Mouse (Mus musculus) liver, embryonic 15.5 days (tissue): Measurements from ENCODE around the gene S100a2. TPM values are rescaled to one million over a fixed set of nuclear protein-coding genes. Genes with fewer than 3 reads are reported as not detected.

ENCODE experiments used
- ATAC-seq: fragments of 200-750 bp; cut with Nextera tagmentation; 2 replicates; pipeline ENCODE4 v1.8.0; 2017; ENCODE audit warnings: moderate number of reproducible peaks, mild to moderate bottlenecking, moderate library complexity; ENCODE audit not compliant: insufficient read depth
- H3K27ac ChIP-seq: fragments of 300-500 bp; sonication (generic); replicated peaks from 2 replicates; pipeline ENCODE4 v1.5.1; 2015; ENCODE audit warnings: mild to moderate bottlenecking, inconsistent platforms
- H3K27me3 ChIP-seq: fragments of 300-500 bp; sonication (generic); 2 replicates; pipeline ENCODE4 v1.6.1; 2015; ENCODE audit warnings: mild to moderate bottlenecking, inconsistent platforms
- H3K36me3 ChIP-seq: fragments of 300-500 bp; sonication (generic); replicated peaks from 2 replicates; pipeline ENCODE4 v1.6.1; 2015; ENCODE audit warnings: moderate library complexity, mild to moderate bottlenecking, inconsistent platforms
- H3K4me1 ChIP-seq: fragments of 300-500 bp; sonication (generic); replicated peaks from 2 replicates; pipeline ENCODE4 v1.6.1; 2015; ENCODE audit warnings: inconsistent platforms
- H3K4me2 ChIP-seq: fragments of 300-500 bp; sonication (generic); 2 replicates; pipeline ENCODE4 v1.6.1; 2015; ENCODE audit warnings: moderate library complexity, mild to moderate bottlenecking, inconsistent platforms
- H3K4me3 ChIP-seq: fragments of 300-500 bp; sonication (generic); replicated peaks from 2 replicates; pipeline ENCODE4 v1.5.1; 2015; ENCODE audit warnings: mild to moderate bottlenecking, inconsistent platforms
- H3K9ac ChIP-seq: fragments of 300-500 bp; sonication (generic); 2 replicates; pipeline ENCODE4 v1.6.1; 2015; ENCODE audit warnings: moderate library complexity, mild to moderate bottlenecking, inconsistent platforms
- H3K9me3 ChIP-seq: fragments of 300-500 bp; sonication (generic); replicated peaks from 2 replicates; pipeline ENCODE4 v1.6.1; 2016; ENCODE audit warnings: inconsistent platforms
- WGBS: fragments of 180-500 bp; shearing (Covaris S2); methylation state at CpG from one replicate; pipeline ENCODE4 v1.1.7; 2015; ENCODE audit warnings: mixed read lengths; ENCODE audit not compliant: insufficient replicate concordance; 5-methylcytosine and 5-hydroxymethylcytosine counted together
- polyA plus RNA-seq: library from polyadenylated mRNA; unstranded; fragments of >200 nt; fragmentation: Nextera tagmentation; extraction: Ambion mirVana; gene quantifications from 2 replicates; pipeline ENCODE4 v1.2.1, GENCODE M21; 2015

S100a2 gene
- polyA plus RNA-seq, 1 experiment from 2014 or later, result not detected

- Histone ChIP-seq H3K4me2 (no peak overlapping the region), H3K9me3 (no peaks in the 10 kb centered on the region), H3K4me3 (no peak overlapping the region), H3K36me3 (no peaks in the 10 kb centered on the region), H3K9ac (no peak overlapping the region), H3K27ac (no peak overlapping the region), H3K27me3 (peaks cover 3% of the 10 kb centered on the region; the same call in 1 of the 2 replicates), H3K4me1 (peaks cover 5% of the 10 kb centered on the region; the same call in 1 of the 2 replicates)
- no peak for ATAC-seq
- WGBS, result 4% methylated on average over 7 of the region's 7 CpGs
Observed at GRCm38 (mm10) chr3:90615415-90615814, 25.4 kb downstream of the S100a2 start.

- no peak for ATAC-seq
Observed at GRCm38 (mm10) chr3:90615911-90616310, 25.9 kb downstream of the S100a2 start.

GRCm38 (mm10) chr3:90617586-90617985 is 27.5 kb downstream of the S100a2 start:
- no peaks in the 10 kb centered on the region for H3K36me3 ChIP-seq
- H3K4me2 ChIP-seq, result no peak overlapping the region
- no peaks in the 10 kb centered on the region for H3K9me3 ChIP-seq
- no peak overlapping the region for H3K9ac ChIP-seq
- peaks cover 3% of the 10 kb centered on the region; the same call in 1 of the 2 replicates for H3K27me3 ChIP-seq
- H3K4me1 ChIP-seq, result peaks cover 5% of the 10 kb centered on the region; the same call in 1 of the 2 replicates
- WGBS, result 6% methylated on average over 1 of the region's 1 CpGs
- no peak overlapping the region for H3K27ac ChIP-seq
- no peak for ATAC-seq
- H3K4me3 ChIP-seq, result no peak overlapping the region

More at GRCm38 (mm10) chr3:90615911-90616310, 25.9 kb downstream of the S100a2 start:
- Histone ChIP-seq H3K4me3 (no peak overlapping the region), H3K9ac (no peak overlapping the region), H3K4me2 (no peak overlapping the region), H3K27ac (no peak overlapping the region), H3K4me1 (peaks cover 5% of the 10 kb centered on the region; the same call in 1 of the 2 replicates), H3K36me3 (no peaks in the 10 kb centered on the region), H3K27me3 (peaks cover 3% of the 10 kb centered on the region; the same call in 1 of the 2 replicates), H3K9me3 (no peaks in the 10 kb centered on the region)
- WGBS, result 58% methylated on average over 1 of the region's 1 CpGs

- H3K27ac ChIP-seq, result no peak overlapping the region
- WGBS, result 35% methylated on average over 7 of the region's 7 CpGs
- no peaks in the 10 kb centered on the region for H3K4me1 ChIP-seq
- no peaks in the 10 kb centered on the region for H3K27me3 ChIP-seq
- H3K4me3 ChIP-seq, result no peak overlapping the region
- no peak overlapping the region for H3K4me2 ChIP-seq
- H3K9ac ChIP-seq, result no peak overlapping the region
- no peak for ATAC-seq
- no peaks in the 10 kb centered on the region for H3K9me3 ChIP-seq
- H3K36me3 ChIP-seq, result no peaks in the 10 kb centered on the region
Observed at GRCm38 (mm10) chr3:90621552-90621951, 31.5 kb downstream of the S100a2 start.

- no peak for ATAC-seq
- 47% methylated on average over 2 of the region's 2 CpGs for WGBS
- Histone ChIP-seq H3K36me3 (no peaks in the 10 kb centered on the region), H3K9me3 (no peaks in the 10 kb centered on the region), H3K9ac (no peak overlapping the region), H3K4me2 (no peak overlapping the region), H3K4me3 (no peak overlapping the region), H3K27ac (no peak overlapping the region), H3K4me1 (peaks cover 3% of the 10 kb centered on the region; the same call in 1 of the 2 replicates), H3K27me3 (no peaks in the 10 kb centered on the region)
Observed at GRCm38 (mm10) chr3:90623435-90624071, 33.5 kb downstream of the S100a2 start.

- H3K27me3 ChIP-seq, result no peaks in the 10 kb centered on the region
Observed at GRCm38 (mm10) chr3:90625496-90625895, 35.4 kb downstream of the S100a2 start.

GRCm38 (mm10) chr3:90626266-90627021 is 36.4 kb downstream of the S100a2 start:
- 50% methylated on average over 9 of the region's 9 CpGs for WGBS
- Histone ChIP-seq H3K9me3 (no peaks in the 10 kb centered on the region), H3K27me3 (no peaks in the 10 kb centered on the region), H3K36me3 (no peaks in the 10 kb centered on the region), H3K4me2 (no peak overlapping the region), H3K4me3 (no peak overlapping the region), H3K4me1 (peaks cover 3% of the 10 kb centered on the region; the same call in 1 of the 2 replicates), H3K27ac (no peak overlapping the region), H3K9ac (no peak overlapping the region)
- ATAC-seq, result no peak

More at GRCm38 (mm10) chr3:90625496-90625895, 35.4 kb downstream of the S100a2 start:
- no peaks in the 10 kb centered on the region for H3K36me3 ChIP-seq
- H3K4me3 ChIP-seq, result no peak overlapping the region
- H3K4me2 ChIP-seq, result no peak overlapping the region
- no peak overlapping the region for H3K27ac ChIP-seq
- WGBS, result 63% methylated on average over 5 of the region's 5 CpGs
- no peaks in the 10 kb centered on the region for H3K9me3 ChIP-seq
- peaks cover 3% of the 10 kb centered on the region; the same call in 1 of the 2 replicates for H3K4me1 ChIP-seq
- ATAC-seq, result no peak
- no peak overlapping the region for H3K9ac ChIP-seq

- H3K4me3 ChIP-seq, result no peak overlapping the region
- no peaks in the 10 kb centered on the region for H3K36me3 ChIP-seq
- ATAC-seq, result no peak
- WGBS, result 61% methylated on average over 5 of the region's 5 CpGs
- H3K27ac ChIP-seq, result no peak overlapping the region
- H3K27me3 ChIP-seq, result no peaks in the 10 kb centered on the region
- no peak overlapping the region for H3K4me2 ChIP-seq
- H3K4me1 ChIP-seq, result peaks cover 3% of the 10 kb centered on the region; the same call in 1 of the 2 replicates
- H3K9ac ChIP-seq, result no peak overlapping the region
- no peaks in the 10 kb centered on the region for H3K9me3 ChIP-seq
Observed at GRCm38 (mm10) chr3:90627366-90627765, 37.3 kb downstream of the S100a2 start.

- Histone ChIP-seq H3K4me2 (no peak overlapping the region), H3K4me1 (peaks cover 3% of the 10 kb centered on the region; the same call in 1 of the 2 replicates), H3K27ac (no peak overlapping the region), H3K9ac (no peak overlapping the region), H3K4me3 (no peak overlapping the region), H3K27me3 (no peaks in the 10 kb centered on the region), H3K9me3 (no peaks in the 10 kb centered on the region), H3K36me3 (no peaks in the 10 kb centered on the region)
- no peak for ATAC-seq
- WGBS, result 45% methylated on average over 4 of the region's 4 CpGs
Observed at GRCm38 (mm10) chr3:90627807-90628206, 37.8 kb downstream of the S100a2 start.

- Histone ChIP-seq H3K4me2 (no peak overlapping the region), H3K4me1 (peaks cover 3% of the 10 kb centered on the region; the same call in 1 of the 2 replicates), H3K9ac (no peak overlapping the region), H3K4me3 (no peak overlapping the region), H3K9me3 (no peaks in the 10 kb centered on the region), H3K27ac (no peak overlapping the region), H3K27me3 (no peaks in the 10 kb centered on the region), H3K36me3 (no peaks in the 10 kb centered on the region)
- 56% methylated on average over 2 of the region's 2 CpGs for WGBS
- no peak for ATAC-seq
Observed at GRCm38 (mm10) chr3:90629298-90629697, 39.3 kb downstream of the S100a2 start.

- 46% methylated on average over 2 of the region's 2 CpGs for WGBS
- Histone ChIP-seq H3K9me3 (no peaks in the 10 kb centered on the region), H3K36me3 (no peaks in the 10 kb centered on the region), H3K4me2 (no peak overlapping the region), H3K27ac (no peak overlapping the region), H3K4me1 (peaks cover 3% of the 10 kb centered on the region; the same call in 1 of the 2 replicates), H3K9ac (no peak overlapping the region), H3K4me3 (no peak overlapping the region), H3K27me3 (no peaks in the 10 kb centered on the region)
- no peak for ATAC-seq
Observed at GRCm38 (mm10) chr3:90631984-90632383, 41.9 kb downstream of the S100a2 start.
